Mouse (Mus musculus) adrenal gland, postnatal 4 days (tissue): ENCODE measurements around the gene Drap1. TPM values are rescaled to one million over a fixed set of nuclear protein-coding genes. Genes with fewer than 3 reads are reported as not detected.
"Not testable (repeated sequence)": the region's sequence is repeated elsewhere in the genome, so short reads cannot be mapped to it uniquely, and the experiment has no call there.

Experiments used
- DNase-seq, 2 experiments: peaks; one replicate each; pipeline ENCODE4 v3.0.0; 2021 to 2022; ENCODE audit warnings: low spot score in 2 of 2, mixed read lengths in 2 of 2
- total RNA-seq, 2 experiments: library from RNA; stranded (reverse); gene quantifications; 2 replicates each; pipeline ENCODE4 v1.2.3; 2021

Gene Drap1
- total RNA-seq, 2 experiments from 2014 or later: 236 to 266 TPM

DNA sequence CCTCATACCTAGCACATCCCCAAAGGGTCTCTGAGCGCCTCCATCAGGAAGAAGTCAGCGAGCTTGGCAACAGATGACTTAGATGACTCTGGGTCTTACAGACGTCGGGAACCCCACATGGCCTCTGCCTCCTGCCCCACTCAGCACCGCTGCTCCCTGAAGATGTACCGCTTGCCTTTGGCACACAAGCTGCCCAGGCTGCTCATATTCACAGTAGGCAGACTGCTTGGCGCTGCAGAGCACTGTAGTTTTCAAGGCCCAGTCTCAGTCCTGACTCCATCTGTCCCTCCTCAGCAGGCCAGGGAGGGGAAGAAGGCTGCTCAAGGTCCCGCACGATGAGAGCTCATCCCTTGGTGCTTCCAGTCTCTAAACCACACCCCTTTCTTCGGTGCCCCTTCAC lies 2.5 kb downstream of the Drap1 start:
- no peak for DNase-seq

DNA sequence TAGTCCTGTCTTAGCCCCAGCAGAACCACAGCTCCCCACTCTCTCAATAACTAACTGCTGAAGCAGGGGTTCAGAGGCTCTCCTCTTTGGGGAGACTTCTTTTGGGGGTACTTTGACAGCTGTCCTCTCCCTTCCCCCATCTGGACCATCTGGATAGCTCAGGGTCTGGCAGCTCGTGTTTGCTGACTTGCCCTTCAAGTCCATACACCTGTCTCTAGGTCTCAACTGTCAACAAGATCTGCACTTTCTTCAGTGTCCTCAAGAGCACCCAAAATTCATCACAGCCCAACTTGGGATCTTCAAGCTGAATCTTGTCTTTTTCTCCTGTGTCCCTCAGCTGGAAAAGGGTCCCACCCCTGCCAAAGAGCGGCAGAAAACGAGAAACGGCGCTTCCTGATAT lies 3.0 kb downstream of the Drap1 start:
- no peak for DNase-seq

DNA sequence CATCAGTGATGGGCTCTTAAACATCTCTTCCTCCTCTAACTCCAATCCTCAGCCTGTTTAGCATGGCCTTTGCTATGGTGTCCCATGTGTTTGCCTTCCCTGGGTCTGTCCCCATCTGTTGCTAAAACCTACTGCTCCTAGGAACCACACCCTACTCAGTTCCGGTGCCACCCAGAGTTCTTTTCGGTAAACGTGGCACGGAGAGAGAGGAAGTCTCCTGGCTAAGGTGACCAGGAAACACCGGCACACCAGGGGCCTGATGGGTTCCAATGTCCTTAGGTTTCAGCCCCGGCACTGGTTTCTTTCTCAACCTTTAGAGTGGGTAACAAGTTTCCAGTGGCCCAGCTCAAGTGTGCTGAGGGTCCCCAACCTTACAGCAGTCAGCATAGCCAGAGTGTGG lies 4.2 kb downstream of the Drap1 start:
- DNase-seq: no peak

DNA sequence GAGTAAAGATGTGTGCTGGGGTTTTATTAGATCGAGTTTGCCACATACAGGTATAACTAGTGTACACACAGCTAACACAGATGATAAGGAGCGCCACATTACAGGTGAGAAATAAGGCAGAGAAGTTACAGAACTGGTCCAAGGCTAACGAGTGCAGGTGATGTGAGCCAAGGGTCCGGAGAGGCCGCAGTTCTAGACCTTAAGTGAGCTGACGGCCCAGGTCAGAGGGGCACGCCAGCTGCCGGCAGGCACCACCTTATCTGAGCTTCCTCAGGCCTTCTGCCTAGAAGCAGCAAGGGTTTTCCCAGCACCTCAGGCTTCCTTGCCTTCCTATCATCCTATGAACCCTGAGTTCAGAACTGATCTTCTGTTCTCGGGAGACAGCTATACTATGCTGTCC lies 5.1 kb downstream of the Drap1 start:
- no peak for DNase-seq

DNA sequence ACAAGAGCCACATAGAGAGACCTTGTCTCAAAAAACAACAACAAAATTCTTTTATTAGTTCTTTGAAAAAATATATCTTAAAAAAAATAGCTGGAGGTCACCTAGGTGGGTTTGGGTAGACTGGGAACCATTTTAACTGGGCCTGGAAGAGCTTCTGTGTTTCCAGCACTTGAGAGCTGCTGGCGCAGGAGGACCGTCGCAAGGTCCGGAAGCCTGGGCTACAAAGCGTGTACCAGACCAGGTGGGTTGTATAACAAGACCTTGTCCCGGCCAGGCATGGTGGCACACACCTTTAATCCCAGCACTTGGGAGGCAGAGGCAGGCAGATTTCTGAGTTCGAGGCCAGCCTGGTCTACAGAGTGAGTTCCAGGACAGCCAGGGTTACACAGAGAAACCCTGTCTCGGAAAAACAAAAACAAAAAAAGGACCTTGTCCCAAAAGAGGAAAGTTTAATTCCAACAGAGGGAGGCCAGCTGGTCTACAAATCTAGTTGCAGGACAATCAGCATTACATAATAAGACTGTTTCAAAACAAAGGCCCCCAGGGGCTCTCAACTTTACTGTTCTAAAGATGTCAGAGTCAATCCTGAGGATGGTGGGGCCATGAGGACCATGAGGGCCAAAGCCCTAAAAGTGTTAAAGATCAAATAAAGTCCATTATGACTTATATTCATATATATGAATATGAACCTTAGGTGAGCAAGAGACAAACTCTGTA lies 5.9 kb downstream of the Drap1 start:
- DNase-seq: no peak

DNA sequence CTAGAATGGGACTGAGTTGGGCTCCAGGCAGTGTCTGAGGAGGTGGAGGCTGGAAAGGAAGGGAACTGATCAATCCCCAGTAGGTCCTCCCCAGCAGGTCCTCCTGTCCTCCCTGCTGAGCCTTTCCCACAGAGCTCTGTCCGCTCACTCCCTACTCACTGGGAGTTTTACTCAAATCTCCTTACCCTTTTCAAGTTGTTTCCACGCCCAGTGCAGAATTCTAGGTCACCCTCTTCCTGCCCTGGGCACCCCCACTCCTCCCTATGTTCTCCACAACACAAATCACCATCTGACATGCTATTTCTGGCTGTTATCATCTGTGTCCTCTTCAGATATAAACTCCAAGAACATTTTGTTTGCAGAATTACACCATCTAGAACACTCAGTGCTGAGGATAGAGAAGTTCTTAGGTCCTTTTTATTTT lies 10.2 kb downstream of the Drap1 start:
- no peak for DNase-seq

DNA sequence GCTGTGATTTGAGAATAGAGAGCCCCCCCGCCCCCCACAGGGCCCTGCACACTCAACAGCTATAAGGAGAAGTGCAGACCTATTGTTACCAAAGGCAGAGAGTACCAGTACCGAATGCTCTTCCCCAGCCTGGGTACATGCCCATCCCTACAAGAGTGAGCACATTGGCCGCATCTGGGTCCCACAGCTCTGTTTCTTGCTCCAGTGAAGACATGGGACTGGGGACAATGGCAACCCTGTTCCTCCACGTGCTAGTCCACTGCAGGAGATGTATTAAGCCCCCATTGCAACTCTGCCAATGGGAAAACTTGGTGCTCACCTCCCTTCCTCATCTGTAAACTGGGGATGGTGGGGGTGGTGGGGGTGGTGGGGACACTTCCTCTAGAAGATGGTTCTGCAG lies 10.9 kb downstream of the Drap1 start:
- no peak for DNase-seq

DNA sequence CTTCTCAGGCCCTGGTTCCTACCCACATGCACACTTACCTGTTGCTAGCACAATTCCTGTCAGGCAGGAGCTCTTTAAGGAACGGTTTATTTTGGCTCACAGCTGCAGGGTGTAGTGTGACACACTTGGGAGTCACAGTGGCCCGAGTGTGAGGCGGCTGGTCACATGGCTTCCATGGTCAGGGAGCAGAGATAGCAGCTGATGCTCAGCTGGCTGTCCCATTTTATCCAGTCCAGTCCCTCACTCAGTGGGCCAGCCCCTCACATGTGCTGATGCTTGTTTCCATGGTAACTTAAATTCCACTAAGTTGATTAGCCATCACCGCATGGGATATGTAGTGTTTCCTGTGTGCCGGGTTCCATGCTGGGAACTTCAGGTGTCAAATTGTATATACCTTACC lies 12.8 kb downstream of the Drap1 start:
- DNase-seq: no peak

DNA sequence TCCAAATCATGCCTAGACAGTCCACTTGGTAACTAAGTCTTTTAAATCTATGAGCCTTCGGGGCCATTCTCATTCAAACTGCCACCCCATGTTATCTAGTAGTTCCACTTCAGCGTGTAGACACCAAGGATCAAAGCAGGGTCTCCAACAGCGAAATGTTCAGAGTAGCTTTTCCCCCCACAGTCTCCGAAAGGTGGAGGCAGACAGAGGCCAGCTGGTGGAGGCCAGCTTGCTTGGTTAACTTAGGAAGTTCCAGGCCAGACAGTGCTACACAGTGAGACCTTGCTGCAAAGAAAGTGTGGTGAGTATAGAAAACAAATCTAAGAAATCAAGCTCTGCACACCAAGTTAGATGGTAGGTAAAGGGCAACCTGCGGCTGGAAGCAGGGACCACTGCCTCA lies 14.1 kb downstream of the Drap1 start:
- no peak for DNase-seq

DNA sequence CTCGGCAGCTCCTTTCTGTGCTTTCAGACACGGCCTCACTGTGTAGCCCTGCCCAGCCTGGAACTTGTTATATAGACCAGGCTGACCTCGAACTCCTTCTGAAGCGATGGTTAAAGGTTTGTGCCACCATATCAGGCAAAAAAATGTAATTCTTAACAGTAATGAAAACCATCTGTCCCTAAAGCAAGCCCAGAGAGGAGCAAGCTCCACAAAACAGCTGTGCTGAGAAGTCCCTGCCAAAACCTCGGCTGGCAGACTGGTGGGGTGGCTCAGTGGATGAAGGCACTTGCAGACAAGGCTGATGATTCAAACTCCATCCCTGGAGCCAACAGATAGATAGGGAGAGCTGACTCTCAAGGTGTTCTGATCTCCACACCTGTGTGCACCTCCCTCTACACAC lies 15.7 kb downstream of the Drap1 start:
- no peak for DNase-seq

DNA sequence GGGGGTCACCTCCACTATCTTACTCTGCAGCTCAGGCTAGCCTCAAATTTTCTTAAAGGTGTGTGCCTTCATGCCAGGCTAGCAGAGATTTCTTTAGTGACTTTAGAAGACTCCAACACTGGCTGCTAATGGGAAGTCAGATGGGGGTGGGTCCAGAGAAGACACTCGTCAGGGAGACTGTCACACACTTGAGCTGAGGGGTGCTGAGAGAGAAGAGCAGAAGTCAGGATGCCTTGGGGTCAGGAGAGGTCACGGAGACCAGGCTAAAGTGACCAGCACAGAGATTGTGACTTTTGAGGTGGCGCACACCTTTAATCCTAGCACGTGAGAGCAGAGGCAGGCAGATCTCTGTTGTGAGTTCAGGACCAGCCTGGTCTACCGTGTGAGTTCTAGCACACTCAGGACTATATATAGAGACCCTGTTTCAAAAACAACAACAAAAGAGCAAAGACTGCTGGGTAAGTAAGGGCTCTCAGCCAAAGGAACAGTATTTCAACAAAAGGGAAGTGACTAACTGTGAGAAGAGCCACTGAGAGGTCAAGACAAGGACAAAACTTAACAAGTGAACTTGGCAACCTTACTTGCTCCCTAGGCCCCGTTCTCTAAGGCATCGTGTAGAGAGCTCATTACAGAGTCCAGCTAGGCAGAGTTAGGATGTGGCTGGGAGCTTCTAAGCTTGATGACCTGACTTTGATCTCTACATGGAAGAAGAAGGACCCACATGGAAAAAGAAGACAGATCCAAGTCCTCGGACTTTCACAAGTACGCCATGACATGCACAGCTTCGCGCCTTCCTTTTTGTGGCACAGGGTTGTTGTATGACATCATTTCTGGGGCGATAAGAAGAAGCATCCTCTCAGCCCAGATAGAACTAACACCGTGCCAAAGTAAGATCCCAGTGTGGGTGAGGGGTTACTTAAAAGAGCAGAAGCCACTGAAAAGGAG lies 16.4 kb downstream of the Drap1 start:
- no peak for DNase-seq

DNA sequence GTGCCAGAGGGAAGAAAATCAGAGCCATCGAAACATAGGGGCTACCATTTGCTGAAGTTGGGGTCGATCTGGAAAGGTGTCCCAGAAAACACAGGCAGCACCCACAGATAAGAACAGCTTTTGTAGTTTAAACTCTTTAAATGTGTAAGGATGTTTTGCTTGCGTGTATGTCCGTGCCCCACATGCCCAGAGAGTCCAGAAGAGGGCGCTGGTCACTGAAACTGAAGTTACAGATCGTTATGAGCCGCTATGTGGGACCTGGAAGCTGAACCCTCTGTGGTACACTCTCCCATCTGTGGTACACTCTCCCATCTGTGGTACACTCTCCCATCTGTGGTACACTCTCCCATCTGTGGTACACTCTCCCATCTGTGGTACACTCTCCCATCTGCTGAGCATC lies 17.6 kb downstream of the Drap1 start:
- no peak for DNase-seq

DNA sequence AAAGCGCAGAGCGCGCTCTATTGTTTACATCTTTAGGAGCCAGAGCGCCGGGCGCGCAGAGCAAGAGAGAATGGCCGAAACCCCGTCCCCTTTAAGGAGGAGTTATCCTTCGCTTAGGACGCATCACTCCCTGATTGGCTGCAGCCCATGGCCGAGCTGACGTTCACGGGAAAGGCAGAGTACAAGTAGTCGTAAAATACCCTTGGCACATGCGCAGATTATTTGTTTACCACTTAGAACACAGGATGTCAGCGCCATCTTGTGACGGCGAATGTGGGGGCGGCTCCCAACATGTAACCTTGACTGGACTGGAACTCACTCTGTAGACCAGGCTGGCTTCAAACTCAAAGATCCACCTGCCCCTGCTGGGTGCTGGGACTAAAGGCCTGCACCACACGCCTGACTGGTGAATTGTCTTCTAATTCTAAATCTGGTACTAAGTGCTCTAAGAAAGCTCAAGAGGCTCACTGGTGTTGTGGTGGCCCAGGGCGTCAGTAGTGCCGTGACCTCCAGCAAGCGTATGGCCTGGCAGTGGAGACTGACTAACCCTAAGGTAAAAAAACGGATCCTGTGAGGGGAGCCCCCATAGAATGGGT lies 18.1 kb downstream of the Drap1 start:
- DNase-seq: not testable (repeated sequence)

DNA sequence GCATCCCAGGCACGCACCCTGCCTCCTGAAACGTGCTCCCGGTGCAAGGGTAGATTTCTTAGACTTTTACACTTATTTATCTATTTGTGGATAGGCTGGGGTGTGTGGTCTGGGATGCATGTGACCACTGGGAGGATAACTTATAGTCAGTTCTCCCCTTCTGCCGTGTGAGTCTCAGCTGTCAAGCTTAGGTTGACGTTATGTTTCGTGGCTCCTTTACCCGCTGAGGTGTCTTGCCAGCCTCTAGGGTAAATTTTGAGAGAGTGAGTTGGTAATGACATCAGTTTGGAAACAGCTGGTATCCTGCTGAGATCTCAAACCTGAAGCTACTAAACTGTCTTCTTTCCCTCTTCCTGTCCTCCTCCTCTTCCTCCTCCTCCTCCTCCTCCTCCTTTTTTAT lies 18.9 kb downstream of the Drap1 start:
- DNase-seq: no peak

DNA sequence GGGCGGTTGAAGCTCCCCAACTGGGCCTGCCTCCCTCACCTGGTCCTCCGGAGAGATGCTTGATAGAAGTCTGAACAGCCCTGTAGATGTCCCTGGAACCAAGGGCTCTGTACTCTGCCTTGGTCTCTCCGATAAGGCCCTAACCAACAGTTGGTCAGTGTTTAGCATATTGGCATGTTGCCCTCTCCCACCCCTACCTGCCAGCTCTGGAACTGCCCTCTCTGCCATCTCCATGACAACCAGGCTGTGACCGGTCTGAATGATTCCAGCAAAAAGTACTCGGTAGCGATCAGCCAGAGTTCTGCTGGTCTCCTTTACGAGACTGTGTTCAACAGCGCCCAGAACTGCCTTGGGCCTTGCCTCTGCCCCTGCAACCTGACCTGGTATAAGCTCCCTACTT lies 22.5 kb downstream of the Drap1 start, which contains the start of gene Tsga10ip:
Gene Tsga10ip, minus strand, starts transcription at position 234 of the 400 bp plus-strand sequence.
- DNase-seq: no peak

DNA sequence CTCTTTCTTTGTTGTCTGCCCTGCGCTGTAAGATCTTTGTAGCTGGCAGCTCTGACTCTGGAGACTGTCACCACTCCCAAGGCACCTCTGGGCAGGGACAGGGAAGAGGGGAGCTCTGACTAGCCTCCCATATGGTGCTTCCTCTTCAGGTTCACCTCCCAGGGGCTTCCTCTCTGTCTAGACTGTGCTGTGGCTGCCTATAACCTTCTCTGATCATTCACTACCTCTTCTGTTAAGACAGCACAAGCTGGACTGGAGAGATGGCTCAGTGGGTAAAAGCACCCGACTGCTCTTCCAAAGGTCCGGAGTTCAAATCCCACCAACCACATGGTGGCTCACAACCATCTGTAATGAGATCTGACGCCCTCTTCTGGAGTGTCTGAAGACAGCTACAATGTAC lies 23.7 kb downstream of the Drap1 start:
- not testable (repeated sequence) for DNase-seq

DNA sequence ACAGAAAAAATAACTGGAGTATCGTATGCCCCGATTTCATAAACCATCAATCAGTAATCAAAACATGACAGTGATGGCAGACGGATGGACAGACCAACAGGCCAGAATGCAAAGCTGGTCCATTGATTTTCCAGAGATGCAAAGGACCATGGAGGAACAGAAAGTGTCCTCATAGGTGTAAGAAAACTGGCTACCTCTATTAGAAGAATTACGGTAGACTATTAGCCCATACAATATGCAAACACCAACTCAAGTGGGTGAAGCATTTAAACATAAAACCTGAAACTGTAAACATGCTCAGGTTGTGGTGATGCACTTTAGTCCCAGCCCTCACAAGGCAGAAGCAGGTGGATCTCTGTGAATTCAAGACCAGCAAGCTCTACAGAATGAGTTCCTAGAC lies 29.4 kb downstream of the Drap1 start:
- DNase-seq: no peak

DNA sequence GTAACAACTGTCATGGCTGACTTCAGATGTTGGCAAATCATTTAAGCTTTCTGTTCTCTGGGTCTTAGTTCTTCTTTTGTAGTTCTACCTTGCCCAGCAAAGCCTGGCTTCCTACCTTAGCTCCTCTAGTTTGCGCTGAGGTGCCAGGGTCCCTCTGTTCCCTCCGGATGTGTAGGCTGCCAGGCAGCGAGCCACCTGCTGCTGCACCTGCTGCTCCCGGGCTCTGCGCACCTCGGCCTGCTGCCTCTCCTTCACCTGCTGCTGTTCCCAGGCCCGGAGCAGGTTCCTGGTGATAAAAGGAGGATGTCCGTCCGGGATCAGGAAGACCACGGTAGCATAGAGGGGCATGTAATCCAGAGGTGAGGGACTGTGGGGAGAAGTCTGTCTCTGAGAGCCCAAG lies 30.6 kb downstream of the Drap1 start:
- DNase-seq: no peak

DNA sequence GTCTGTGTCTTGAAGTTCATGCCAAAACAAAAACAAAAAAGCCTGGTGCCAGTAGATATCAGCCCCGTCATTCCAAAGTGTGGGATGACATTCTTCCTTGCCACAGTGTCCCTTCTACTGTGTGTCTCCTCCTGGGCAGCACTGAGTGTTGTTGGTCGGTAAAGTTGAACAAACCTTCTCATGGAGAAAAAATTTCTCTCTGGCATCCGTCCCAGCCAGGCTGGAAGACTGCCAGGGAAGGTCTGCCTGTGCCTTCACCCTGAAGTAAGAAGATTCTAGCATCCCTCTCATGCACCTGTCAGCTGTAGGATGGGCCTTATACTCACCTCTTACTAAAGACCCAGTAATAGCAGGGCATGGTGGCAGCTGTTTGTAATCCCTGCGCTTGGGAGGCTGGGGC lies 31.9 kb downstream of the Drap1 start:
- DNase-seq: peak; percentile 39 to 63

DNA sequence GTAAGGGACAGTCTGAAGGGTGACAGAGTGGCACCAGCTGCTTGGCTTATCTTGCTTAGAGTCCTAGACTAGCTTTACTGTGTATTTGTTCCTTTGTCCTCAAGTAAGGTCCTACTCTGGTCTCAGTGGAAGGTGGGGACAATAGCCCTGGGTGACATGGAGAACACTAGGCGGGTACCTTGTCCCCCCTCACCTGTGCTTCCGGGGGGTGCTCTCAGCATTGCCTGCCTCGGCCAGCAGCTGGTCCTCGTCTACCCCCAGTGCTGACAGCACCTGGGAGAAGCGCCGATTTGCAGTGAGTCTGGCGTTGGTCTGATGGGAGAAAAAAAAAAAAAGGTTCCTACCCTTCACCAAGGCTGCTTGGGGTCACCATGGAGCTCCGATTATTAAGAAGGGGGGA lies 34.4 kb downstream of the Drap1 start:
- DNase-seq: no peak

DNA sequence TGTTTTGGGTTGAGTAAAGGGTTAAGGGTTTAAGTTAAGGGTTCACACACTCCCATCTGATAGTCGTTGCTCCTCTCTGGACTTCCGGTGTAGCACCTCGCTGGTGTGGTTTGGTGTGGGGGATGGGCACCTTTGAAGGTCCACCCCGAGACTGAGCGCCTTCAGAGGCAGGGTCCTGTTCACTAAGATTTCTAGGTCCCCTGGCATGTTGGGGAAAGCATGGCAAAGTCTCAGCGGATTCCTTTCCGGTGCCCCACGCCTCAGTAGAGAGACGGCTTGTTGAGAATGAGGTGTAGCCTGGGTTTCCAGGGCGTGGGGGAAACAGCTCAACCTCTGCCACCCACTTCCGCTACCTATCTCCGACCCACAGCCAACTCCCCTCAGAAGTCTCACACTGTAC lies 35.1 kb downstream of the Drap1 start:
- no peak for DNase-seq
